Mouse (Mus musculus) embryonic facial prominence, embryonic 13.5 days (tissue): ENCODE data around the gene Trpc4. TPM values are rescaled to one million over a fixed set of nuclear protein-coding genes. Genes with fewer than 3 reads are reported as not detected.

Experiments used
- ATAC-seq: fragments of 200-750 bp; cut with Nextera tagmentation; 2 replicates; pipeline ENCODE4 v1.8.0; 2017; ENCODE audit warnings: low read depth; ENCODE audit not compliant: insufficient number of reproducible peaks, insufficient read depth, low FRiP score, low TSS enrichment
- H3K27ac ChIP-seq: fragments of 300-500 bp; sonication (generic); 2 replicates; pipeline ENCODE4 v1.5.1; 2015; ENCODE audit warnings: moderate library complexity, mild to moderate bottlenecking, inconsistent platforms
- H3K27me3 ChIP-seq: fragments of 300-500 bp; sonication (generic); 2 replicates; pipeline ENCODE4 v1.6.1; 2015; ENCODE audit warnings: mild to moderate bottlenecking, inconsistent platforms
- H3K36me3 ChIP-seq: fragments of 300-500 bp; sonication (generic); 2 replicates; pipeline ENCODE4 v1.6.1; 2015; ENCODE audit warnings: mild to moderate bottlenecking, inconsistent platforms
- H3K4me1 ChIP-seq: fragments of 300-500 bp; sonication (generic); 2 replicates; pipeline ENCODE4 v1.6.1; 2015; ENCODE audit warnings: inconsistent platforms
- H3K4me2 ChIP-seq: fragments of 300-500 bp; sonication (generic); 2 replicates; pipeline ENCODE4 v1.6.1; 2015; ENCODE audit warnings: moderate library complexity, mild to moderate bottlenecking, inconsistent platforms
- H3K4me3 ChIP-seq: fragments of 300-500 bp; sonication (generic); 2 replicates; pipeline ENCODE4 v1.5.1; 2015; ENCODE audit warnings: mild to moderate bottlenecking, inconsistent platforms
- H3K9ac ChIP-seq: fragments of 300-500 bp; sonication (generic); 2 replicates; pipeline ENCODE4 v1.6.1; 2015; ENCODE audit warnings: mild to moderate bottlenecking, inconsistent platforms
- H3K9me3 ChIP-seq: fragments of 300-500 bp; sonication (generic); 2 replicates; pipeline ENCODE4 v1.6.1; 2016; ENCODE audit warnings: inconsistent platforms
- WGBS: fragments of 180-500 bp; shearing (Covaris S2); methylation state at CpG from one replicate; pipeline ENCODE4 v1.1.7; 2015; ENCODE audit warnings: mixed read lengths; 5-methylcytosine and 5-hydroxymethylcytosine counted together
- polyA plus RNA-seq: library from polyadenylated mRNA; unstranded; fragments of >200 nt; fragmentation: Nextera tagmentation; extraction: Ambion mirVana; gene quantifications from 2 replicates; pipeline ENCODE4 v1.2.1, GENCODE M21; 2015

Trpc4 gene
- polyA plus RNA-seq, 1 experiment from 2014 or later, result 2.1 TPM

DNA sequence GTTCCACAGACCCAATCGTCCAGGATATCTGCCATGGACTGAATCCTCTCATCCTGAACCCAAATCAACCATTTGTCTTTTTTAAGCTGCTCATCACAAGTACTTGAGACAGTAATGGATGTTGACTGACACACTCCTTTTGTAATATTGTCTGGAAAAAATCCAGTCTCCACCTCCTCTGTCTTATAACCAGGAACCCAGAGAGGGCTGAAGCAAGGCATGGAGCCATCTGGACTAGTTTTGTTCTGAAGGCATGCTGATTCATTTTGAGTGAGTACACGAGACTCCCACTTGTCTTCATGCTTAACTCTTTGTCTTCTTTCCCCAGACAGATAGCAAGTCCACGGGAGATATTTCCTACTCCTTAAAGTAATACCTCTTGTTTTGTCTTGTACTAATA is 54.3 kb downstream of the Trpc4 start:
- no peak for ATAC-seq
- WGBS, result 50% methylated on average over 3 of the region's 3 CpGs

DNA sequence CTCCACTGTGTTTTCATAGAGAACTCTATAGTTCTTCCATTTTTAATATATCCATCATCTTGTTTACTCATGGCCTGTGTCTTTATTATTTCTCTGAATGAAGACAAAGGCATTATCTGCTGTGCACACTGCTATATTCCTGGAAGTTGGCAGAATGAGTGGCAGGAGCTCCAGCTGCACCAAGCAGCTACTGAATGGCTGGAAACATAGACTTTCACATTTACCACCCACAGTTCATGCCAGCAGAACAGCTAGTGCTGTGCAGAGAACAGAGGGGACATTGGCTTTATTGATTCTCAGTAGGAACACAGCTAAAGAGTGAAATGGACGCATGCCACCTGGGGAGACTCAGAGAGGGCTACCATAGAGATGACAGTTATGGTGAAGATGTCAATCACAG is 55.6 kb downstream of the Trpc4 start:
- Histone ChIP-seq H3K9ac (no peak overlapping the region), H3K27ac (no peak overlapping the region), H3K36me3 (no peaks in the 10 kb centered on the region), H3K9me3 (no peaks in the 10 kb centered on the region), H3K4me1 (no peaks in the 10 kb centered on the region), H3K27me3 (no peaks in the 10 kb centered on the region), H3K4me2 (no peak overlapping the region), H3K4me3 (no peak overlapping the region)
- 88% methylated on average over 1 of the region's 1 CpGs for WGBS
- no peak for ATAC-seq

More for the DNA sequence above, 54.3 kb downstream of the Trpc4 start:
- H3K36me3 ChIP-seq, result no peaks in the 10 kb centered on the region
- no peak overlapping the region for H3K27ac ChIP-seq
- H3K9me3 ChIP-seq, result no peaks in the 10 kb centered on the region
- no peak overlapping the region for H3K4me2 ChIP-seq
- H3K4me3 ChIP-seq, result no peak overlapping the region
- H3K9ac ChIP-seq, result no peak overlapping the region
- H3K27me3 ChIP-seq, result no peaks in the 10 kb centered on the region
- H3K4me1 ChIP-seq, result no peaks in the 10 kb centered on the region

DNA sequence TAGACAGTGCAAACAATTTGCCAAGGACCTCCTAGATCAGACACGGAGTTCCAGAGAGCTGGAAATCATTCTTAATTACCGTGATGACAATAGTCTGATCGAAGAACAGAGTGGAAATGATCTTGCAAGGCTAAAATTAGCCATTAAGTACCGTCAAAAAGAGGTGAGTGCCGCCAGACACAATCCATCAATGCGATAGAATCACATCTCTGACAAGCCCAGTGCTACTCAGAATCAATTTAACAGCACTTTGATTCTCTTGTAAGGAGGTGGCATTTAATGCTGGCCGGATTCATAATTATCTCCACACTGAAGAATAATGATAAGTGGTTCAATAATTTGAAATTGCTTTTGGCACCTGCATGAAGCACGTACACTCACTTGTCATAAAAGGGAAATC is 66.7 kb downstream of the Trpc4 start:
- Histone ChIP-seq H3K4me2 (no peak overlapping the region), H3K9ac (no peak overlapping the region), H3K27me3 (no peaks in the 10 kb centered on the region), H3K27ac (no peak overlapping the region), H3K9me3 (no peaks in the 10 kb centered on the region), H3K36me3 (no peaks in the 10 kb centered on the region), H3K4me3 (no peak overlapping the region), H3K4me1 (no peaks in the 10 kb centered on the region)
- no peak for ATAC-seq
- 76% methylated on average over 8 of the region's 8 CpGs for WGBS

DNA sequence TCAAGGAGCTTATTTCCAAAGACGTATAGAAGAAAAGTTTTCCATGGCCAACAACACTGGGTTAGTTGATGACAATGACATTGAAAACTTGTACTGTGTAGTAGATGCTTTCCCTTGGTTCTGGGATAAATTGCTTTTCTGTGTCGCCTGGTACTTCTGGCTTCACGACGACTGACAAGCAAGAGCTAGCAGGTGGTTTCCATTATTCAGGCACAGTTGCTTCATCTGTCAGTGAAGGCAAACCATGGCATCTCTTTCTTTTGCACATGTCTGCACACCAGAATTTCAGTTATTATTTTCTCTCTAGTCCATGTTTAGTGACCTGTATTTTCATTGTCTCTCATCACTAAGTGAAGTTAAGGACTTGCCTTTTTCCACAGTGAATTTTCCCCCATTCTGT is 72.6 kb downstream of the Trpc4 start:
- WGBS, result 31% methylated on average over 4 of the region's 4 CpGs
- Histone ChIP-seq H3K36me3 (no peaks in the 10 kb centered on the region), H3K4me2 (no peak overlapping the region), H3K9ac (no peak overlapping the region), H3K9me3 (no peaks in the 10 kb centered on the region), H3K27me3 (no peaks in the 10 kb centered on the region), H3K27ac (no peak overlapping the region), H3K4me1 (no peaks in the 10 kb centered on the region), H3K4me3 (no peak overlapping the region)
- ATAC-seq, result no peak

DNA sequence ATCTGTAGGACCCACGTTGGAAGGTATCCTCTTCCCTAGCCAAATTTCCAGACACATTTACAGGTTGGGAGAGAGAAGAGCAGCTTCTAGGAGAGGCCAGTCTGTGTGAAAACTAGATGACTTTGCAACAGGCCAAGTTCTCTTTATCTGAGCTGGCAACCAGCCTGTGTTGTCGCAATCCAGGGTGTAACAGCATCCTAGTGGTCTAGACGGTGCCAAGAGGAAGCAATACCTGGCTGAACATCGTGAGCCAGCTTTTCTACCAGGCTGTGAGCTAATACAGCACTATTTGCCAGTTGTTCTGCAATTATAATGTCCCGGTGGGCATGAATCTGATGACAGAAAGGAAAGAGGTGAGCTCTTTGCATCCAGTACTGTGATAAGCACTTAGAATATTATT is 83.1 kb downstream of the Trpc4 start:
- H3K9ac ChIP-seq, result no peak overlapping the region
- ATAC-seq, result no peak

DNA sequence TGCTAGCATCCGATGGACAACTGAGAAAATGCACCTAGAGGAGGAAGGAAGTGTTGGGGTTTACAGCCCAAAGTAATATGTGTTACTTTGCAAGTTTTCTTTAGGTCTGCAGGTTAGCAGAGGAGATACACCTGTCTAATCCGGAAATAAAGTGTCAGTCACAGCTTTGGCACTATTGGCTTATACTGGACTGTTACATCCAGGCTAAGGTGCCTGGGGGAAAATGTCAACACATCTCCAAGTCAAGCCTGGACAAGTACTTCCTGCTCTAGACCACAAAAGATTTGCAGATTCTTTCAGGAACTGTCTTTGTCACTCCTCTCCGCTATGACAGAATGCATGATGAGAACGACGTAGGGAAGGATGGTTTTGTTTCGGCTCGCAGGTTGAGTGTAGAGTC is 83.6 kb downstream of the Trpc4 start:
- WGBS, result 85% methylated on average over 7 of the region's 7 CpGs
- Histone ChIP-seq H3K4me3 (no peak overlapping the region), H3K27me3 (no peaks in the 10 kb centered on the region)

More for the DNA sequence above, 83.1 kb downstream of the Trpc4 start:
- H3K9me3 ChIP-seq, result no peaks in the 10 kb centered on the region
- H3K4me2 ChIP-seq, result no peak overlapping the region
- no peak overlapping the region for H3K4me3 ChIP-seq
- no peaks in the 10 kb centered on the region for H3K4me1 ChIP-seq
- no peak overlapping the region for H3K27ac ChIP-seq
- H3K27me3 ChIP-seq, result no peaks in the 10 kb centered on the region
- 71% methylated on average over 5 of the region's 5 CpGs for WGBS
- no peaks in the 10 kb centered on the region for H3K36me3 ChIP-seq

DNA sequence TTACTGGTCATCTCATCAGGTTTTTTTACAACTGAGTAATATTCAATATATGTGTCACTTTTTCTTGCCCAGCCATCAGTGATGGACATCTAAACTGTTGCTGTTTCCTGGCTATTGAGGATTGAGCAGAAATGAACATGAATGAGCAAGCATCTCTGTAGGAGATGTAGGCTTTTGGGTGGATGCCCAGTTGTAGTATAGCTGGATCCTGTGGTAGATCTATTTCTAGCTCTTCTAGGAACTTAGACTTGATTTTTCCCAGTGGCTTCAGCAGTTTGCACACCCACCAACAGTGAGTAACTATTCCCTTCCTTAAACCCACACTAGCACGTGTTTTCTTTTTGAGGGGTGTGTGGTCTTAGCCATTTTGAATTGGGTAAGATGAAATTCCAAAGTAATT is 87.3 kb downstream of the Trpc4 start:
- Histone ChIP-seq H3K4me3 (no peak overlapping the region), H3K4me2 (no peak overlapping the region), H3K9ac (no peak overlapping the region), H3K4me1 (no peaks in the 10 kb centered on the region), H3K27me3 (no peaks in the 10 kb centered on the region), H3K36me3 (no peaks in the 10 kb centered on the region), H3K9me3 (no peaks in the 10 kb centered on the region), H3K27ac (no peak overlapping the region)
- 73% methylated on average over 1 of the region's 1 CpGs for WGBS
- no peak for ATAC-seq

More for the DNA sequence above, 83.6 kb downstream of the Trpc4 start:
- Histone ChIP-seq H3K4me1 (no peaks in the 10 kb centered on the region), H3K27ac (no peak overlapping the region), H3K9ac (no peak overlapping the region), H3K9me3 (no peaks in the 10 kb centered on the region), H3K36me3 (no peaks in the 10 kb centered on the region), H3K4me2 (no peak overlapping the region)
- ATAC-seq, result no peak

DNA sequence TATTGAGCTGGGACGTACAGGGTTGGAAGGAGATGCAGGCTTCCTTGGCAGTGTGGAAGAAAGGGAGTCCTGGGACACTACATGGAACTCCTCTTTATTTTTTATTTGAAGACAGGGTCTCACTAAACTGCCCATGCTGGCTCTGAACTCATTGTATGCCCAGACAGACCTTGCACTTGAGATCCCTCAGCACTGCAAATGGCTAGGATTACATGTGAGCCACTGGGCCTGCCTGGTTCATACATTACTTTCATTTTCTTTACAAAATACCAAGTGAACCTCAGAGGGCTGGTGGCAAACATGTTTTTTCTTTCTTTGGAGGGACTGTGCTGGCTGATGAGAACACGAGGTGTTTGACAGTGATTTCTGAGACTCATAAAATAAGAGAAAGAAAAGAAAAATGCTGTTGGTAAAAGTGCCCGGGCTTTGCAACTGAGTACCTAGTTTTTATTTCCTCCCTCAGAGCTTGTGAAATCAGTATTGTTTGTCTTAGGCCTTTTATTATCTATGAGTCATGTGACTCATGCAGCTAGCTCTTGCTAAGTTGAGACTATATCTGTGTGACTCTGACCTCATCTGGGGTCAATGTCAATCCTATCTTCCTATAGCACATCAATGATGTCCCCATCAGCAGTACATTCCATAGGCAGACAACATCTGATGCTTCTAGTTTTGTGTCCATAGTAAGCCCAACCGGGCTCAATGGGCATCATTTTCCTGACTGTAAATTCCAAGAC is 89.1 kb downstream of the Trpc4 start:
- Histone ChIP-seq H3K9ac (no peak overlapping the region), H3K9me3 (no peaks in the 10 kb centered on the region), H3K36me3 (no peaks in the 10 kb centered on the region), H3K4me3 (no peak overlapping the region), H3K4me2 (no peak overlapping the region), H3K27ac (no peak overlapping the region), H3K4me1 (no peaks in the 10 kb centered on the region), H3K27me3 (no peaks in the 10 kb centered on the region)
- 88% methylated on average over 4 of the region's 4 CpGs for WGBS
- ATAC-seq, result no peak

DNA sequence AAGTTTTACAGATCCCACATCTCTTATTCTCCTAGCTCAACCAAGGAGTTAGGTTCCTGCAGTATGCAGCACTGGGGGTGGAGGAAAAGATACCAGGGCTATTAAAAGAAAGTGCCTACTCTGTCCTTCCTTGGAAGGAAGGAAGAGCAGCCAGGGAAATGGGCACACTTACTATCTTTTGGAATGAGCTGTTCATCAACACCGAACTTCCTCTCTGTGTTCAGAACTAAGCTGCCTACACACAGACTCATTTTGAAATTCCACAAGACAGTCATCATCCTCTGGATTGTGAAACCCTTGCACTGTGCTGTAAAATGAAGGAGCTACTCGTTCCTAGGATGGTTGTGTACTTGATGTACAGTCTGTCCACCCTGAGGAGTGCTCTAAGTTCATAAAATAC is 90.6 kb downstream of the Trpc4 start:
- no peaks in the 10 kb centered on the region for H3K36me3 ChIP-seq
- H3K4me2 ChIP-seq, result no peak overlapping the region
- H3K9me3 ChIP-seq, result no peaks in the 10 kb centered on the region
- no peak overlapping the region for H3K27ac ChIP-seq
- H3K9ac ChIP-seq, result no peak overlapping the region
- no peak for ATAC-seq
- no peaks in the 10 kb centered on the region for H3K27me3 ChIP-seq
- H3K4me3 ChIP-seq, result no peak overlapping the region
- no peaks in the 10 kb centered on the region for H3K4me1 ChIP-seq
- 65% methylated on average over 2 of the region's 2 CpGs for WGBS

DNA sequence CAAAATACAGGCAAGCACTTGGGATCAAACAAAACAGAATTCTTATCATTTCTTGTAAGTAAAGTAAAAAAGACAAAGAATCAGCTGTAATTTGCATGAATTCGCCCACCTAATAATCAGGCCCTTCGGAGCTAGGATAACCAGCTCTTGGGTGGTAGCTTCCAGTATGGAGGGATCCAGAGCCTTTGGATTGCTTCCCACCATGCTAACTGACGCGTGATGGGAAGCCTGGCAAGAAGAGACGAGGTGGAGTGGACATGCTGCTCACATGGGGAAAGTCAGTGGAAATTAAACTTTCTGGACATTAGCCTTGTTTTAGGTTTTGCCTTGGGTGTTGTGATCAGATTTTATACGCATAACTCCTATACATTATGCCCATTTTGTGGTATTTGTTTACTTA is 93.5 kb downstream of the Trpc4 start:
- Histone ChIP-seq H3K9ac (no peak overlapping the region), H3K4me2 (no peak overlapping the region), H3K4me3 (no peak overlapping the region), H3K27me3 (no peaks in the 10 kb centered on the region), H3K4me1 (no peaks in the 10 kb centered on the region), H3K27ac (no peak overlapping the region), H3K36me3 (no peaks in the 10 kb centered on the region), H3K9me3 (no peaks in the 10 kb centered on the region)
- no peak for ATAC-seq
- 87% methylated on average over 6 of the region's 6 CpGs for WGBS

DNA sequence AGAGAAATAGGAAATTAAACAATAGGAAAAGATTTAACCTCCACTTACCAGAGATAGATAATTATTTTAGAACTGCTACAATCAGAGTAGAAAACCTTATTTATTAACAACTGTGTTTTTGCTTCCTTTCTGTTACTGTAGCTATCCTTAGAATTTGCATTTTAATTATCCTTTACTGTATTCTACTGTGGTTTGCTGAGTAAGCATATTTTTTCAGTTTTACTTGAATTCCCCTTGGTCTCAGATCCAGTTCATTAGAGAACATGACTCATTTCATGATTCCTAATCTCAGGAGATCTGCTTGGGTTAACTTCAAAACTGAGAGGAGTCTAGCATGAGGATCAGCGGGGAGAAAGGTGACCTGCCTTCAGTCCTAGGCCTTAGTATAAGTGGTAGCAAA is 111.1 kb downstream of the Trpc4 start:
- Histone ChIP-seq H3K9me3 (no peaks in the 10 kb centered on the region), H3K4me1 (no peaks in the 10 kb centered on the region), H3K4me3 (no peak overlapping the region), H3K4me2 (no peak overlapping the region), H3K27ac (no peak overlapping the region), H3K36me3 (no peaks in the 10 kb centered on the region), H3K9ac (no peak overlapping the region), H3K27me3 (no peaks in the 10 kb centered on the region)
- WGBS, result 84% methylated on average over 1 of the region's 1 CpGs
- ATAC-seq, result no peak

DNA sequence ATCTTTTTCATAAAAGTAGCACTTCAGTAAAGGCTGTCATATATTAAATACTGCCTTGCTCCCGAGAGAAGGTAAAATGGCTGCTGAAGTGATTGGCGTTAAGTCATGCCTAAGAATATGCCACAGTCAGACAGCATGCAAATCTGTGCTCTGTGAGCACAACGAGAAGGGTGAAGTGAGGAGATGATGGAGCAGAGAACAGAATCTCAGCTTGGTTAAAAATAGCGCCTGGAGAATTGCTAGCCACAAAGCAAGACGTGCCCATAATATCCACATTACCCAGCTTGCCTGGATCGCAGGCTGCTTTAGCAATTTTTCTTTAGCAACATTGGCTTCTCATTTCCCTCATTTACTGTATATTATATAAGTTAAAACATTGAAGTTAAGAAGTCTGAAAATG is 113.3 kb downstream of the Trpc4 start:
- 74% methylated on average over 6 of the region's 6 CpGs for WGBS
- Histone ChIP-seq H3K27ac (no peak overlapping the region), H3K4me1 (no peaks in the 10 kb centered on the region), H3K9me3 (no peaks in the 10 kb centered on the region), H3K27me3 (no peaks in the 10 kb centered on the region), H3K36me3 (no peaks in the 10 kb centered on the region), H3K4me3 (no peak overlapping the region), H3K9ac (no peak overlapping the region), H3K4me2 (no peak overlapping the region)
- no peak for ATAC-seq
